Comparison of ENCODE assay signal across 8 mouse cellular contexts in the genomic region with DNA sequence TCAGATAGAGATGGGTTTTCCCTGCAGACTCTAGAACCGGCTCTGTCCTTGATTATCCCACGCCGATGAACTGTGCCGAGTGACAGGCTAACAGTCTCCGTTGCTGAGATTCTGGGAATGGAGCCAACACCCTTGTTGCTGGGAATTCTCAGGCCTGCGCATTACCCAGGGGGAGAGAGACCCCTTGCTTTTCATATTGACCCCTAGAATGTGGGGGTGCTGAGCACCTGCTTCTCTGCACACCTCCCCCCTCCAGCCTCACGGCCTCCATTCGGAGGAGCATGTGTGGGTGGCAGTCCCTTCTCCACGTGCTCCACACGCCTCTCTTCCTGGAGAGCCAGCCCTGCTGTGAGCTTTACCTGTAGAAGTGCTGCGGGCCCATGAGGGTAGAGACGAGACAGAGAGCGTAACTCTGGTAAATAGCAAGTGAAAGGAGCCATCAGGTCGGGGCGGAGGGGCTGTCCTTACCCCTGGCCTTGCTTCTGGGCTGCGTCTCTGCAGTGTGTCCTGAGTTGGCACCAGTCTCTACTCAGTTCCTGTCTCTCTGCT. TPM values are rescaled to one million over a fixed set of nuclear protein-coding genes. Genes with fewer than 3 reads are reported as not detected.
DNase-seq lines count a peak whose midpoint lies in the region; ATAC-seq lines count a peak whose summit lies in the region.

No protein-coding gene starts in this region.

- no peak overlapping the region for H3K4me3 ChIP-seq in embryonic facial prominence, embryonic 15.5 days (replicated peaks)
- no peak overlapping the region for H3K4me3 ChIP-seq in intestine, embryonic 16.5 days (ENCODE audit: low read length)
- H3K4me3 ChIP-seq in liver, embryonic 11.5 days (ENCODE audit: low read depth, low read length): no peak overlapping the region

- H3K27me3 ChIP-seq in embryonic facial prominence, embryonic 15.5 days: no peaks in the 10 kb centered on the region
- H3K27me3 ChIP-seq in intestine, embryonic 16.5 days (replicated peaks; ENCODE audit: control insufficient read depth, insufficient read depth, low read length): no peaks in the 10 kb centered on the region
- no peaks in the 10 kb centered on the region for H3K27me3 ChIP-seq in liver, embryonic 11.5 days (replicated peaks; ENCODE audit: control insufficient read depth, insufficient read depth, low read length)

- WGBS in embryonic facial prominence, embryonic 15.5 days: 33% methylated on average over 16 of the region's 16 CpGs
- WGBS in intestine, embryonic 16.5 days: 51% methylated on average over 16 of the region's 16 CpGs
- WGBS in liver, embryonic 11.5 days: 82% methylated on average over 16 of the region's 16 CpGs

- H3K36me3 ChIP-seq in embryonic facial prominence, embryonic 15.5 days: peaks cover 22% of the 10 kb centered on the region; the same call in 1 of the 2 replicates
- no peaks in the 10 kb centered on the region for H3K36me3 ChIP-seq in intestine, embryonic 16.5 days (ENCODE audit: control insufficient read depth, insufficient read depth, low read length)
- peaks cover 4% of the 10 kb centered on the region for H3K36me3 ChIP-seq in liver, embryonic 11.5 days (ENCODE audit: control insufficient read depth, insufficient read depth, low read length)

- ATAC-seq in cerebellum, adult (ENCODE audit: insufficient number of reproducible peaks, low FRiP score, low TSS enrichment): no peak
- ATAC-seq in embryonic facial prominence, embryonic 15.5 days (ENCODE audit: insufficient number of reproducible peaks, low FRiP score, low TSS enrichment, low read depth): peak; percentile 58; the same call in 1 of the 2 replicates
- ATAC-seq in intestine, embryonic 16.5 days: peak; percentile 50
- ATAC-seq in liver, embryonic 11.5 days (replicated peaks; ENCODE audit: low FRiP score): no peak

- H3K4me1 ChIP-seq in embryonic facial prominence, embryonic 15.5 days: peaks cover 17% of the 10 kb centered on the region
- peaks cover 5% of the 10 kb centered on the region for H3K4me1 ChIP-seq in intestine, embryonic 16.5 days (ENCODE audit: control insufficient read depth, insufficient read depth, low read length)
- no peaks in the 10 kb centered on the region for H3K4me1 ChIP-seq in liver, embryonic 11.5 days (replicated peaks; ENCODE audit: control insufficient read depth, insufficient read depth, low read length)

- no peaks in the 10 kb centered on the region for H3K9me3 ChIP-seq in embryonic facial prominence, embryonic 15.5 days (replicated peaks)
- no peaks in the 10 kb centered on the region for H3K9me3 ChIP-seq in intestine, embryonic 16.5 days (ENCODE audit: control insufficient read depth, low read length)
- H3K9me3 ChIP-seq in liver, embryonic 11.5 days (ENCODE audit: control insufficient read depth, low read length): no peaks in the 10 kb centered on the region

- intact Hi-C loops in gastrocnemius, postnatal 14 days (cut with DNase I; ENCODE audit: low total_unique reads): no loop called here

- DNase-seq in cerebellum, adult 9-11 months: peak; percentile 28
- DNase-seq in MN1 (ENCODE audit: low spot score): peak; percentile 84
- peak; percentile 71 to 79 for DNase-seq in right cerebral cortex, adult 2 months (ENCODE audit: low spot score in 2 of 2)
- DNase-seq in gastrocnemius, postnatal 14 days: no peak
- DNase-seq in liver, embryonic 11.5 days (ENCODE audit: low spot score): no peak

- no peak overlapping the region for H3K4me2 ChIP-seq in embryonic facial prominence, embryonic 15.5 days (replicated peaks)
- H3K4me2 ChIP-seq in intestine, embryonic 16.5 days (ENCODE audit: low read depth, low read length): no peak overlapping the region
- H3K4me2 ChIP-seq in liver, embryonic 11.5 days: no peak overlapping the region

- no peak overlapping the region for H3K9ac ChIP-seq in embryonic facial prominence, embryonic 15.5 days
- H3K9ac ChIP-seq in intestine, embryonic 16.5 days (ENCODE audit: low read depth, low read length): no peak overlapping the region
- H3K9ac ChIP-seq in liver, embryonic 11.5 days (ENCODE audit: low read depth, low read length): no peak overlapping the region

- H3K27ac ChIP-seq in embryonic facial prominence, embryonic 15.5 days (replicated peaks): no peak overlapping the region
- 0 out of 2 replicates have a peak overlapping the region, but pooled peaks have one; percentile 27 for H3K27ac ChIP-seq in intestine, embryonic 16.5 days (ENCODE audit: low read length)
- H3K27ac ChIP-seq in liver, embryonic 11.5 days (ENCODE audit: low read depth, low read length): no peak overlapping the region

RNA-seq across cellular contexts. Expression of gene Lmf1, which starts 39.7 kb away (rescaled TPM):
- polyA plus RNA-seq in embryonic facial prominence, embryonic 15.5 days (2015; fragmentation: Nextera tagmentation; extraction: Ambion mirVana): 29.0 and 31.4 TPM in 2 replicates
- 39.1 and 40.6 TPM in 2 replicates for polyA plus RNA-seq in intestine, embryonic 16.5 days (2015; fragmentation: Nextera tagmentation; extraction: Ambion mirVana)
- 10 to 100 TPM; 13.1 to 13.8 TPM for total RNA-seq in gastrocnemius, postnatal 14 days (2021)
- polyA plus RNA-seq in liver, embryonic 11.5 days (2014; fragmentation: Nextera tagmentation; extraction: Ambion mirVana): 23.8 and 29.1 TPM in 2 replicates

RNA-seq across cellular contexts. Expression of gene Sox8, which starts 48.1 kb away (rescaled TPM):
- polyA plus RNA-seq in embryonic facial prominence, embryonic 15.5 days (2015; fragmentation: Nextera tagmentation; extraction: Ambion mirVana): 13.1 and 13.7 TPM in 2 replicates
- 3.6 and 4.3 TPM in 2 replicates for polyA plus RNA-seq in intestine, embryonic 16.5 days (2015; fragmentation: Nextera tagmentation; extraction: Ambion mirVana)
- total RNA-seq in gastrocnemius, postnatal 14 days (2021): 1 to 10 TPM; 7.2 to 8.8 TPM
- 2.4 and 3.0 TPM in 2 replicates for polyA plus RNA-seq in liver, embryonic 11.5 days (2014; fragmentation: Nextera tagmentation; extraction: Ambion mirVana)

Comparison
In these comparisons a context has a peak if more than half of its experiments do, and no peak if none do; other contexts are left out.
1. DNase-seq: peak in cerebellum, adult 9-11 months (single experiment), MN1 (single experiment) and right cerebral cortex, adult 2 months (2 of 2); none in gastrocnemius, postnatal 14 days (single experiment) and liver, embryonic 11.5 days (single experiment).
2. ATAC-seq: peak in embryonic facial prominence, embryonic 15.5 days (single experiment) and intestine, embryonic 16.5 days (single experiment); none in cerebellum, adult (single experiment) and liver, embryonic 11.5 days (single experiment).